Mouse (Mus musculus) forebrain, embryonic 11.5 days (tissue): ENCODE data around the gene Cenpb. TPM values are rescaled to one million over a fixed set of nuclear protein-coding genes. Genes with fewer than 3 reads are reported as not detected.

Source experiments
- ATAC-seq: fragments of 200-750 bp; cut with Nextera tagmentation; replicated peaks from 2 replicates; pipeline ENCODE4 v1.8.0; 2017; ENCODE audit warnings: moderate TSS enrichment; ENCODE audit not compliant: low FRiP score
- DNase-seq: peaks from one replicate; pipeline ENCODE4 v3.0.0-alpha.2; 2017; ENCODE audit warnings: low spot score
- H3K27ac ChIP-seq: fragments of 300-500 bp; sonication (generic); 2 replicates; pipeline ENCODE4 v1.5.1; 2014; ENCODE audit warnings: low read depth, low read length
- H3K27me3 ChIP-seq: fragments of 300-500 bp; sonication (generic); 2 replicates; pipeline ENCODE4 v1.6.1; 2014; ENCODE audit warnings: mild to moderate bottlenecking, low read length, mixed read lengths; ENCODE audit not compliant: control insufficient read depth, insufficient read depth
- H3K36me3 ChIP-seq: fragments of 300-500 bp; sonication (generic); 2 replicates; pipeline ENCODE4 v1.6.1; 2014; ENCODE audit warnings: mild to moderate bottlenecking, low read length, moderate library complexity, mixed read lengths; ENCODE audit not compliant: control insufficient read depth, insufficient read depth
- H3K4me1 ChIP-seq: fragments of 300-500 bp; sonication (generic); replicated peaks from 2 replicates; pipeline ENCODE4 v1.6.1; 2014; ENCODE audit warnings: low read length, mixed read lengths; ENCODE audit not compliant: control insufficient read depth, insufficient read depth
- H3K4me2 ChIP-seq: fragments of 300-500 bp; sonication (generic); 2 replicates; pipeline ENCODE4 v1.6.1; 2014; ENCODE audit warnings: low read depth, mild to moderate bottlenecking, low read length, moderate library complexity, mixed read lengths; ENCODE audit not compliant: severe bottlenecking
- H3K4me3 ChIP-seq: fragments of 300-500 bp; sonication (generic); 2 replicates; pipeline ENCODE4 v1.5.1; 2014; ENCODE audit warnings: low read depth, low read length
- H3K9ac ChIP-seq: fragments of 300-500 bp; sonication (generic); 2 replicates; pipeline ENCODE4 v1.6.1; 2014; ENCODE audit warnings: low read length
- H3K9me3 ChIP-seq: fragments of 300-500 bp; sonication (generic); 2 replicates; pipeline ENCODE4 v1.6.1; 2016; ENCODE audit warnings: low read length, mixed read lengths; ENCODE audit not compliant: control insufficient read depth
- WGBS: fragments of 180-500 bp; shearing (Covaris S2); extraction: QIAGEN DNeasy Blood & Tissue Kit; methylation state at CpG from one replicate; pipeline ENCODE4 v1.1.7; 2014; 5-methylcytosine and 5-hydroxymethylcytosine counted together
- polyA plus RNA-seq: library from polyadenylated mRNA; unstranded; fragments of >200 nt; fragmentation: Nextera tagmentation; extraction: Ambion mirVana; gene quantifications from 2 replicates; pipeline ENCODE4 v1.2.1, GENCODE M21; 2014

Gene Cenpb
- polyA plus RNA-seq, 1 experiment from 2014 or later, result 12.3 TPM

DNA sequence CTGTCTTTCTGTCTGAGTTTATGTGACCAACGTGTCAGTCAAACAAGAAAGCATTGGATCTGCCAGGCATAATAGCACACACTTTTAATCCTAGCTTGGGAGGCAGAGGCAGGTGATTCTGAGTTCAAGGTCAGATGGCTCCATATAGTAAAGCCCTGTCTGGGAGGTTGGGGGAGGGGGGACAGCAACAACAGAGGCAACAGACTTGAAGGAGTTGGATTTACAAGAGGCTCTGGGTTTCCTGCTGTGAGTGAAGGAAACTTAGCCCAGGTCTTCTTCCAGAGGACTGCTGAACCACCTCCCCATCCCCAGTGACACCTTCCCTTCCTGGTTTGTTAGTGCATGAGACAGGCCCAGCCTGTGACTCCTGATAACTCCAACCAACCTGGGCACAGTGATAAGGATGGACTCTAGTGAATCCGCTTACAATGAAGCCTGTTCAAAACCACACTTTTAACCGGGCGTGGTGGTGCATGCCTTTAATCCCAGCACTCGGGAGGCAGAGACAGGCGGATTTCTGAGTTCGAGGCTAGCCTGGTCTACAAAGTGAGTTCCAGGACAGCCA, 27.6 kb downstream of the Cenpb start:
- ATAC-seq, result no peak
- peaks cover 11% of the 10 kb centered on the region; the same call in 1 of the 2 replicates for H3K36me3 ChIP-seq

DNA sequence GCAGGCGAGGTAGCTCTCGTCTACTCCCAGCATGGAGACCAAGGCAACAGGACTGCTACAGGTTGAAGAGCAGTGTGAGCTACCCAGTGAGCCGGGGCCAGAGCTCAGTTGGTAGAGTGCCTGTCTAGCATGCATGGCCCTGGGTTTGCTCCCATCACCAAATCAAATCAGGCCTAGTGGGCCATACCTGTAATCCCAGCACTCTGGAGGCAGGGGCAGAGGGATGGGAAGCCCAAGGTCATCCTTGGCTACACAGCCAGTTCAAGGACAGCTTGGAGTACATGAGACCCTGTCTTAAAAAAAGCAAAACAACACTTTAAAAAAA, 30.7 kb downstream of the Cenpb start:
- Histone ChIP-seq H3K9ac (no peak overlapping the region), H3K4me2 (no peak overlapping the region), H3K27me3 (no peaks in the 10 kb centered on the region), H3K4me1 (no peaks in the 10 kb centered on the region), H3K27ac (no peak overlapping the region), H3K36me3 (peaks cover 14% of the 10 kb centered on the region; the same call in 1 of the 2 replicates), H3K9me3 (no peaks in the 10 kb centered on the region), H3K4me3 (no peak overlapping the region)
- ATAC-seq (no peak), DNase-seq (no peak)
- WGBS, result 95% methylated on average over 3 of the region's 3 CpGs

More for the DNA sequence above, 27.6 kb downstream of the Cenpb start:
- H3K4me1 ChIP-seq, result no peaks in the 10 kb centered on the region
- H3K27me3 ChIP-seq, result no peaks in the 10 kb centered on the region
- no peak overlapping the region for H3K4me3 ChIP-seq
- no peak for DNase-seq
- H3K9me3 ChIP-seq, result no peaks in the 10 kb centered on the region
- WGBS, result 86% methylated on average over 7 of the region's 7 CpGs
- no peak overlapping the region for H3K27ac ChIP-seq
- H3K4me2 ChIP-seq, result no peak overlapping the region
- H3K9ac ChIP-seq, result no peak overlapping the region

DNA sequence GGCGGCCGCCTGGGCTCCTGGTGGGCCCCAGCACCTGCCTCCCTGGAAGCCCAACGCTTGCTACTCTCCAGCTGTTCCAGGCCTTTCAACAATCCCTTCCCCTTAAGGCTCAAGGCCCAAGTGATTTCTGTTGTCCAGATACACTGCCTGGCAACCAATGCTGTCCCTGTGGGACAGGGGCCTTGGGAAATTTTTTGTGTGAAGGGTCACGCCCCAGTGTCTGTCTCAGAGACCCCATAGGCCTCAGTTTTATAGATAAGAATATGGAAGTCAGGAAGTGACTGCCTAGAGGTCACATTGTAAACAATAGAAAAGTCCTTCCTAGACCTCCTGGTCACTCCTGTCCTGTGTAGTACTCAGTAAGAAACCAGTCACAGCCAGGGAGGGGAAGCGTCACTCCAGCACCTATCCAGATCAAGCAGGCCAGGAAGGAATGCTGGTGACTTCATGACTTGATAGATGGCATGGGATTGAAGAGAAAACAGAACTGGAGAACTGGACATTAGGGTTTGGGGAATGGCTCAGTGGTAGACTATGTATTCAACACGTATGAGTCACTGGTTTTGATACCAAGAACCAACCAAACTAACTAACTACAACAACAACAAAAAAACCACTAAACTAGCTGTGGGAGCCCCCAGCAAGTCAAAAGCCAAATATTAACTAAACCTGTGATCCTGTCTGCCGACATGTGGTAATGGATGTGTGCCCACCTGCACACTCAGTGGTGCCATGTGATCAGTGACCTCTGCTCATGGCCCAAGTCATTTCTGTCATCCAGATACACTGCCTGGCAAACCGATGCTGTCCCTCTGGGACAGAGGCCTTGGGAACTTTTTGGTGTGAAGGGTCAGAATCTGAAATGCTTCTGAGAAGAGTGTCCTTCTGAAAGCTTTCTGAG, 31.3 kb downstream of the Cenpb start:
- ATAC-seq (no peak), DNase-seq (no peak)
- Histone ChIP-seq H3K27ac (no peak overlapping the region), H3K27me3 (no peaks in the 10 kb centered on the region), H3K9me3 (no peaks in the 10 kb centered on the region), H3K4me3 (no peak overlapping the region), H3K9ac (no peak overlapping the region), H3K36me3 (peaks cover 14% of the 10 kb centered on the region; the same call in 1 of the 2 replicates), H3K4me1 (no peaks in the 10 kb centered on the region), H3K4me2 (no peak overlapping the region)
- WGBS, result 93% methylated on average over 8 of the region's 8 CpGs

DNA sequence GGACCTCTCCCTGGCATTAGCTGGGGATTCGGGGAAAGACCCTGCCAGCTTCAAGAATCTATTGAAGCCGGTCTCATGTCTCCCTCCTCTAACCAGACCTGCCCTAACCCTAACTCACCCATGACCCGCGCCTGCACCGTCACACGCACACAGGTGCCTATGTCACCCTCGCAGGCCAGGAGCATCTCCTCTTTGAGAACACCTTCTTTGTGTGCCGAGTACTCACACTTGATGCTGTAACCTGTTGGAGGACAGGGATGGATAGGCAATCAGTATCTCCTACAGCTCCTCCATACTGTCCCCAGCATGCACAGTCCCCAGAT, 32.9 kb downstream of the Cenpb start:
- no peaks in the 10 kb centered on the region for H3K9me3 ChIP-seq
- no peak overlapping the region for H3K4me2 ChIP-seq
- no peak overlapping the region for H3K9ac ChIP-seq
- ATAC-seq (no peak), DNase-seq (no peak)
- no peaks in the 10 kb centered on the region for H3K27me3 ChIP-seq
- H3K4me1 ChIP-seq, result no peaks in the 10 kb centered on the region
- H3K27ac ChIP-seq, result no peak overlapping the region
- H3K4me3 ChIP-seq, result no peak overlapping the region
- 95% methylated on average over 8 of the region's 8 CpGs for WGBS
- peaks cover 14% of the 10 kb centered on the region; the same call in 1 of the 2 replicates for H3K36me3 ChIP-seq

DNA sequence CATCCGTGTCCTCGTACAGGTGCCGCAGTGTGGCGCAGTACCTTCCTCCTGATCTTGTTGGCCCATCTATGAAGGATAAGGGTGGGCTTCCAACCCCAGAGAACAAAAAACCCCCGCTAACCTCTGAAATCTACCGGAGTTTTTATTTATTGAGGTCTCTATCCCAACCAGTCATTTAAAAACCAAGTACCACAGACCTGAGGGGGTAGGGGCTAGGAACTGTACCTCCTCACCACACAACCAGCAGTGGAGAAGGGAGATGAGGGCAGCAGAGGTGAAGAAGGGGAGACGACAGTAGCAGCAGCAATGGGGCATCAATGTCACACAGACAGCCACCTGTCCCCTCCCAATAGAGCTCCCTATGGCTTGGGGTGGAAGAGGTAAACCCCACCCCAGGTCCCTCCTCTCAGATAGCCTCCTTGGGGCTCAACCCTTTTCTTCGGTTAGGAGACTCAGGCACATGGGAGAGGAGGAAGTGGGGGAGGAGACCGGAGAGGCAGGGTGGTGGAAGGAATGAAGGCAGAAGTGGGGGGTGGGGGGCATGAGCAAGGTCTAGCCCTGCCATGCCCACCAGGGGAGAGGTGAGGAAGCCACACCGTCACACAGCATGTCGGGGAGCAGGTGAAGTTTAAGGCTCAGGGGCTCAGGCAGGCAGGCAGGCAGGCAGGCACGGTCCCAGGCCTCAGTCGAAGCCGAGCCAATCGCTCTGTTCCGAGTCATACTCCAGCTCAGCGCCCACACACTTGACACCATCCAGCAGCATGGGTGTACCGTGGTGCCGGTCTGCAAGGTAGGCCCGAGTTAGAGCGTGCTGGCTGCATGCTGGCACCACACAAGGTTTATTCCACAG, 33.4 kb downstream of the Cenpb start:
- Histone ChIP-seq H3K36me3 (peaks cover 13% of the 10 kb centered on the region; the same call in 1 of the 2 replicates), H3K4me2 (no peak overlapping the region), H3K9ac (no peak overlapping the region), H3K4me1 (no peaks in the 10 kb centered on the region), H3K27me3 (no peaks in the 10 kb centered on the region), H3K4me3 (no peak overlapping the region), H3K27ac (no peak overlapping the region), H3K9me3 (no peaks in the 10 kb centered on the region)
- ATAC-seq (no peak), DNase-seq (no peak)
- 91% methylated on average over 21 of the region's 21 CpGs for WGBS

DNA sequence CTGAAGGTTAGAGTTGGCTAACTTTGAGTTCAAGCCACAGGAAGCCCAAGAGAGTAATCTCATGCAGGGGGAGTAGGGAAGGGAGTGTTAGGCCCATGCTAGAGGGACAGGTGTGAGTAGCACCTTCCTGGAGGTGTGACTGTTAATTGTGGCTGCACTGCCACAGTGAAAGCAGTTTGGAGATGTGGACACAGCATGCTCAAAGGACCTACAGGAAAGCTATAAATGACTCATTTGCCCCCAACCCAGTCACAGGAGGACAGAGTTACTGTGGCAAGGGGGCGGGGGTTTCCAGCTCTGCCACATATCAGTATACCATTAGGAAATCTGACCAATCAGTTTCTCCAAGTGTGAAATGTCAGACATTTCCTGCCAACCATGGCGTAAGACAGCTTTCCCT, 34.3 kb downstream of the Cenpb start:
- no peak for ATAC-seq
- Histone ChIP-seq H3K9ac (no peak overlapping the region), H3K27me3 (no peaks in the 10 kb centered on the region), H3K27ac (no peak overlapping the region), H3K36me3 (peaks cover 12% of the 10 kb centered on the region; the same call in 1 of the 2 replicates), H3K4me3 (no peak overlapping the region), H3K4me1 (no peaks in the 10 kb centered on the region), H3K9me3 (no peaks in the 10 kb centered on the region), H3K4me2 (no peak overlapping the region)
- 90% methylated on average over 2 of the region's 2 CpGs for whole genome bisulfite sequencing
- no peak for DNase-seq

DNA sequence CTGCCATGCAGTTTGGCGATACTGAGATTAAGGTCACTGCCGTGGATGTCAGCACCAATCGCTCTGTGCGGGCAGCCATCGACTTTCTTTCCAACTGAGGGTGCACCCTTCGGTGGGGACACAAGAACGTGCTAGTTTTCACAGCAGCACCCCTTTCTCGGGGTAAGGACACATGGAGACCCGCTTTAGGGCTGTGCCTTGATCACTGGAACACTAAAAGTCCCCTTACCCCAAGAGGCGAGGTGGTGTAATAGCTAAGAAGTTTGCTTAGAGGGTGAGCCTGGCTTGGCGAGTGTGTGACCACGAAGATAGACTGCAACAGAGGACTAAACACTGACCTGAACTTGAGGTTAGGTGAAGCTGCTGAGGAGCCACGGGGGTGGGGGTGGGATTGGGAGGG, 34.7 kb downstream of the Cenpb start:
- no peaks in the 10 kb centered on the region for H3K27me3 ChIP-seq
- no peak for ATAC-seq
- WGBS, result 70% methylated on average over 13 of the region's 13 CpGs
- no peaks in the 10 kb centered on the region for H3K9me3 ChIP-seq
- H3K4me1 ChIP-seq, result no peaks in the 10 kb centered on the region
- peaks cover 12% of the 10 kb centered on the region; the same call in 1 of the 2 replicates for H3K36me3 ChIP-seq
- no peak overlapping the region for H3K27ac ChIP-seq
- H3K4me3 ChIP-seq, result no peak overlapping the region
- no peak for DNase-seq
- H3K9ac ChIP-seq, result no peak overlapping the region
- no peak overlapping the region for H3K4me2 ChIP-seq

DNA sequence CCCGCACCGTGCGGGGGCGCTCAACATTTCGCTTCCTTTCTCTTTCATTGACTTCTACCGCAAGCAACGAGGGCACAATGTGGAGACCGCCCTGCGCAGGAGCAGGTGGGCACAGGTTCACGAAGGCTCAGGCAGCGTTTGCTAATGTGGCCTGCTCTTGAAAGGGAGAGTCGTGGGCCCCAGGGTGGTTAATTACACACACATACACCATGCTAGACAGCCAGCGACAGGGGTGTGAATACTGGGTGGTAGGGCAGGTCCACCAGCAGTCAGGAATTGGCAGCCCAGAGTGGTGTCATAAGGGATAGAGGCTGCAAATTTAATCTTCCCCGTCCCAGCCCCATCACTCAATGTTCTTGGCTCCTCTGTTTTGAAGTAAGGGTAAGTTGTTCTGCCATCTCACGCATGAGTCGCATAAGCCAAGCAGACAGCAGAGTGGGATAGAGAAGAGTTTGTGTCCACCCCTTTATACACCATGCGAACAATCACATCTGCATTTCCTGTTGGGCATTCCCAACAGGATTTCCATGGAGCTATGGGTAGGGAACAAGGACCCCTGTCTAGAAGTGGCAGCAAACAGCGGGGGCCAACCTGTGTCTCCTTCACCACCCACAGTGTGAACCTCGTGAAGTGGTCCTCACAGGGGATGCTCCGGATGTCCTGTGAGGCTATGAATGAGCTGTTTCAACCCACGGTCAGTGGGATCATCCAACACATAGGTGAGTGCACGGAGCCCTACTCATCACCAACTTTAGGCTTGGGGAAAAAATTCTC, 36.7 kb downstream of the Cenpb start:
- WGBS, result 67% methylated on average over 22 of the region's 22 CpGs
- H3K27me3 ChIP-seq, result no peaks in the 10 kb centered on the region
- no peak overlapping the region for H3K4me3 ChIP-seq
- H3K9me3 ChIP-seq, result no peaks in the 10 kb centered on the region
- H3K36me3 ChIP-seq, result peaks cover 5% of the 10 kb centered on the region; the same call in 1 of the 2 replicates
- no peak; the same call in 1 of the 2 replicates for ATAC-seq
- H3K27ac ChIP-seq, result no peak overlapping the region
- H3K9ac ChIP-seq, result no peak overlapping the region
- DNase-seq, result no peak
- no peaks in the 10 kb centered on the region for H3K4me1 ChIP-seq
- no peak overlapping the region for H3K4me2 ChIP-seq
